Mouse (Mus musculus): ENCODE measurements around the gene Ndufaf2. TPM values are rescaled to one million over a fixed set of nuclear protein-coding genes. Genes with fewer than 3 reads are reported as not detected.

The Ndufaf2 gene
- polyA plus RNA-seq, 1 experiment: 49.3 TPM

- Histone ChIP-seq H3K27me3 (ENCODE audit: control insufficient read depth, insufficient read depth, low read length) (no peaks in the 10 kb centered on the region), H3K4me3 (ENCODE audit: control insufficient read depth, low read depth, low read length) (no peak overlapping the region), H3K36me3 (ENCODE audit: control insufficient read depth, insufficient read depth, low read length) (no peaks in the 10 kb centered on the region), H3K4me1 (ENCODE audit: control insufficient read depth, insufficient read depth, low read length) (no peaks in the 10 kb centered on the region), H3K27ac (ENCODE audit: control insufficient read depth, insufficient read depth, low read depth, low read length) (no peak overlapping the region)
- TF ChIP-seq POLR2A (IDR thresholded peaks at IDR 0.05; ENCODE audit: control insufficient read depth, low read depth, low read length): no peak
- TF ChIP-seq CTCF (IDR thresholded peaks at IDR 0.05; ENCODE audit: control insufficient read depth, insufficient read depth, insufficient replicate concordance, low read depth, low read length): no peak
Measured at GRCm38 (mm10) chr13:107976886-107977656, 181.4 kb downstream of the Ndufaf2 start.

GRCm38 (mm10) chr13:107972451-107972850, 186.0 kb downstream of the Ndufaf2 start:
- no peak overlapping the region for H3K4me3 ChIP-seq (ENCODE audit: control insufficient read depth, low read depth, low read length)
- H3K4me1 ChIP-seq (ENCODE audit: control insufficient read depth, insufficient read depth, low read length): peaks cover 2% of the 10 kb centered on the region; the same call in 1 of the 2 replicates
- TF ChIP-seq POLR2A (IDR thresholded peaks at IDR 0.05; ENCODE audit: control insufficient read depth, low read depth, low read length) (no peak), CTCF (IDR thresholded peaks at IDR 0.05; ENCODE audit: control insufficient read depth, insufficient read depth, insufficient replicate concordance, low read depth, low read length) (no peak)
- no peak overlapping the region for H3K27ac ChIP-seq (ENCODE audit: control insufficient read depth, insufficient read depth, low read depth, low read length)
- no peaks in the 10 kb centered on the region for H3K27me3 ChIP-seq (ENCODE audit: control insufficient read depth, insufficient read depth, low read length)
- no peaks in the 10 kb centered on the region for H3K36me3 ChIP-seq (ENCODE audit: control insufficient read depth, insufficient read depth, low read length)

- no peaks in the 10 kb centered on the region for H3K36me3 ChIP-seq (ENCODE audit: control insufficient read depth, insufficient read depth, low read length)
- no peaks in the 10 kb centered on the region for H3K27me3 ChIP-seq (ENCODE audit: control insufficient read depth, insufficient read depth, low read length)
- no peak overlapping the region for H3K27ac ChIP-seq (ENCODE audit: control insufficient read depth, insufficient read depth, low read depth, low read length)
- TF ChIP-seq CTCF (IDR thresholded peaks at IDR 0.05; ENCODE audit: control insufficient read depth, insufficient read depth, insufficient replicate concordance, low read depth, low read length): no peak
- no peak for TF ChIP-seq POLR2A (IDR thresholded peaks at IDR 0.05; ENCODE audit: control insufficient read depth, low read depth, low read length)
- no peak overlapping the region for H3K4me3 ChIP-seq (ENCODE audit: control insufficient read depth, low read depth, low read length)
- H3K4me1 ChIP-seq (ENCODE audit: control insufficient read depth, insufficient read depth, low read length): peaks cover 2% of the 10 kb centered on the region; the same call in 1 of the 2 replicates
Measured at GRCm38 (mm10) chr13:107971868-107972267, 186.6 kb downstream of the Ndufaf2 start.

GRCm38 (mm10) chr13:107970422-107971142, 187.8 kb downstream of the Ndufaf2 start:
- no peaks in the 10 kb centered on the region for H3K27me3 ChIP-seq (ENCODE audit: control insufficient read depth, insufficient read depth, low read length)

GRCm38 (mm10) chr13:107969961-107970391, 188.4 kb downstream of the Ndufaf2 start:
- H3K27me3 ChIP-seq (ENCODE audit: control insufficient read depth, insufficient read depth, low read length): no peaks in the 10 kb centered on the region
- no peak overlapping the region for H3K4me3 ChIP-seq (ENCODE audit: control insufficient read depth, low read depth, low read length)
- TF ChIP-seq POLR2A (IDR thresholded peaks at IDR 0.05; ENCODE audit: control insufficient read depth, low read depth, low read length) (no peak), CTCF (IDR thresholded peaks at IDR 0.05; ENCODE audit: control insufficient read depth, insufficient read depth, insufficient replicate concordance, low read depth, low read length) (no peak)
- peaks cover 2% of the 10 kb centered on the region; the same call in 1 of the 2 replicates for H3K4me1 ChIP-seq (ENCODE audit: control insufficient read depth, insufficient read depth, low read length)
- no peak overlapping the region for H3K27ac ChIP-seq (ENCODE audit: control insufficient read depth, insufficient read depth, low read depth, low read length)
- no peaks in the 10 kb centered on the region for H3K36me3 ChIP-seq (ENCODE audit: control insufficient read depth, insufficient read depth, low read length)

More at GRCm38 (mm10) chr13:107970422-107971142, 187.8 kb downstream of the Ndufaf2 start:
- no peaks in the 10 kb centered on the region for H3K36me3 ChIP-seq (ENCODE audit: control insufficient read depth, insufficient read depth, low read length)
- H3K4me3 ChIP-seq (ENCODE audit: control insufficient read depth, low read depth, low read length): no peak overlapping the region
- peaks cover 2% of the 10 kb centered on the region; the same call in 1 of the 2 replicates for H3K4me1 ChIP-seq (ENCODE audit: control insufficient read depth, insufficient read depth, low read length)
- H3K27ac ChIP-seq (ENCODE audit: control insufficient read depth, insufficient read depth, low read depth, low read length): no peak overlapping the region
- no peak for TF ChIP-seq CTCF (IDR thresholded peaks at IDR 0.05; ENCODE audit: control insufficient read depth, insufficient read depth, insufficient replicate concordance, low read depth, low read length)
- no peak for TF ChIP-seq POLR2A (IDR thresholded peaks at IDR 0.05; ENCODE audit: control insufficient read depth, low read depth, low read length)

GRCm38 (mm10) chr13:107964616-107965015, 193.8 kb downstream of the Ndufaf2 start:
- Histone ChIP-seq H3K27me3 (ENCODE audit: control insufficient read depth, insufficient read depth, low read length) (no peaks in the 10 kb centered on the region), H3K36me3 (ENCODE audit: control insufficient read depth, insufficient read depth, low read length) (no peaks in the 10 kb centered on the region), H3K4me1 (ENCODE audit: control insufficient read depth, insufficient read depth, low read length) (no peaks in the 10 kb centered on the region), H3K27ac (ENCODE audit: control insufficient read depth, insufficient read depth, low read depth, low read length) (no peak overlapping the region), H3K4me3 (ENCODE audit: control insufficient read depth, low read depth, low read length) (no peak overlapping the region)
- TF ChIP-seq CTCF (IDR thresholded peaks at IDR 0.05; ENCODE audit: control insufficient read depth, insufficient read depth, insufficient replicate concordance, low read depth, low read length) (no peak), POLR2A (IDR thresholded peaks at IDR 0.05; ENCODE audit: control insufficient read depth, low read depth, low read length) (no peak)

GRCm38 (mm10) chr13:107963471-107963870, 195.0 kb downstream of the Ndufaf2 start:
- Histone ChIP-seq H3K4me3 (ENCODE audit: control insufficient read depth, low read depth, low read length) (no peak overlapping the region), H3K4me1 (ENCODE audit: control insufficient read depth, insufficient read depth, low read length) (no peaks in the 10 kb centered on the region), H3K36me3 (ENCODE audit: control insufficient read depth, insufficient read depth, low read length) (no peaks in the 10 kb centered on the region), H3K27me3 (ENCODE audit: control insufficient read depth, insufficient read depth, low read length) (no peaks in the 10 kb centered on the region), H3K27ac (ENCODE audit: control insufficient read depth, insufficient read depth, low read depth, low read length) (no peak overlapping the region)
- TF ChIP-seq CTCF (IDR thresholded peaks at IDR 0.05; ENCODE audit: control insufficient read depth, insufficient read depth, insufficient replicate concordance, low read depth, low read length): no peak
- no peak for TF ChIP-seq POLR2A (IDR thresholded peaks at IDR 0.05; ENCODE audit: control insufficient read depth, low read depth, low read length)

Data from testis, adult 2 months (tissue).